Mouse (Mus musculus) layer of hippocampus, postnatal 10 days (tissue): ENCODE measurements at regions not wholly inside any gene's neighbourhood (a gene's known extent, or its start where the extent isn't known, plus 50 kb on each side); places are given as distances from the start of the nearest gene placed in this dataset.
"Not testable (repeated sequence)": the region's sequence is repeated elsewhere in the genome, so short reads cannot be mapped to it uniquely, and the experiment has no call there.

Experiments used
- DNase-seq, 2 experiments: peaks; one replicate each; pipeline ENCODE4 v3.0.0; 2021; ENCODE audit warnings: low spot score in 2 of 2

GRCm38 (mm10) chr5:16937840-16938239 is 146.2 kb downstream of the Gm28710 start:
- peak; percentile 65 to 67 for DNase-seq

DNA sequence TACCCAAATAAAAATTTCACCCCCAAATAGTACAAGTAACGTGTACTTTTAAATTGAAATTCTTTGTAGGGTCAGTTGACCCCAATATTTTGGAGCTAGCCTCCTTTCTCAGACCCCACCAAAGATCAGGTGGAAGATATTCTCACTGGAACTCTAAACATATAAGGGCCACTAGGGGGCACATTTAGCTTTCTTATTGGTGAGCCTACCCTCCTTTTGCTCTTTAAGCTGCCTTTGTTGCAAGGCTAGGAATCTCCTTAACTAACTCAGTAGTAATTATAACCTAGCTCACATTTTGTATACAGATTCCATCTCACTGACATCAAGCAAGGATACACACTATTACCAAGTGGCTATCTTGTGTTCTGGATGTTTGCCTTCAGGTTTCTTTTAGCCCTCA is 155.8 kb downstream of the Gm28710 start:
- no peak for DNase-seq

DNA sequence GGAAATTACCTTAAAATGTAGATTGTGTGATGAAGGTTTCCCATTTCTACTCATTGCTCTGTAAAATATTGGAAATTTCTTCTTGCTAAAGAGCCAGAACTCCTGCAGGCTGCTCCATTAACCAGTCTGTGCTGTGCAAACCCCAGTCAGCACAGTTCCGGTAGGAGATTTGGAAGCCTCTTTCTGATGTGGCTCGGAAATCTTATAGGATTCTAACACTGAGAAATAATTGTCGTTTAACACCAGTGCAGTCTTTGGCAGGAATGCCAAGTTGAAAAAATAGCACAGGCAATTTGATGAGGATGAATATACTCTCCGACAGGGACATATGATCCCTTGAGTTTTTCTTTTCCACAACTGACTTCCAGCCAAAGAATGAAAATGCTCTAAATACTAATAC is 176.1 kb downstream of the Gm28710 start:
- DNase-seq: no peak

DNA sequence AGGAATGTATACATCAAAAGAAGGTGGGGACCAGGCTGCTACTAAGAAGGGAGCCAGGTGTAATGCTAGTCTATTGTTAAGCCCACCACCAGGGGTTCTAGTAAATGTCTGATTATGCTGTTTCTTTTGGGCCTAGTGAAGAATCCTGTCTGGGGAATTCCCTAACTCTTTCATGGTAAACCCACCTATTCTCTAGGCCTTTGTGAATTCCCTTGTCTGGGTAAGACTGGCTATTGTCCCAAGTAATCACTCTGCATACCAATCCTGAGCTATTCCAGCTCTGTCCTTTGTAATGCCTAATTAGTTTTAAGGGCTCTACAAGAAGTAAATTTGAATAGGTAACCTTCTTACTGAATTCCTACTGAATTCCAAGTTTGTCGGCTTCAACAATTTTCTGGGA is 177.2 kb downstream of the Gm28710 start:
- not testable (repeated sequence) for DNase-seq

- no peak for DNase-seq
Observed at GRCm38 (mm10) chr5:16973206-16973896, 181.7 kb downstream of the Gm28710 start.

DNA sequence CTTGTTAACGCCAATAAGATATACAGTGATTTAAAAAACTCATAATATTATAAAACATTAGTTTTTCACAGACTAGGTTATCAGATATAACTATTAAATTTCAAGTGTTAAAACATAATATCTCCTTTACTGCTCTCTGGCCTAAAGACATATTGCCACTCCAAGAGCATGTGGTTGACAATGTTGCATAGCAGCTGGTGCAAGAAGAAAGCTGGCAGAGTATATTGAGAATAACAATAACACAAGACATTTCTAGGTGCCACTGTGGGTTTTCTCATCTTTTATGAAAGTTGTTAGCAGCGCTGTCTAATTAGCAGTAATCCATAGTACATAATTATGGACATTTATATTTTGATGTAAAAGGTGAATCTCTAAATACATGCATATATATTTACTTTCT is 184.4 kb downstream of the Gm28710 start:
- no peak for DNase-seq

GRCm38 (mm10) chr5:16984877-16985276 is 193.3 kb downstream of the Gm28710 start:
- no peak for DNase-seq

DNA sequence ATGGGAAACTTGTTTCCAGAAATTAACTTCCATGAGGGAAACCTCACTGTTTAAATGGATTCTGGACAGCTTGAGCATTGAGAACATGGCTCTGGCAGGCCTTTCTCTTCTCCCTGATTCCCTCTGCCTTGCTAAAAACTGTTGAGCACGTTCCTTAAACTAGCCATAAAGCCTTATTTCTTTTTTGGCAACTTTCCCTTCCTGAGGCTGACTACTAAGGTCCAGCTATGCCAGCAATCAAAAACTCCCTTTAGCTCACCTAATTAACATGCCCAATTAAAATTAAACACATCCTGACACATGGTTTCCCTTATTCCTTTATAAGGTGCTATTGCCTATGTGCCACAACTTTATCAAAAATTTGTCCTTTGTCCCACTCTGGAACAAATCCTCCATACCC is 199.9 kb downstream of the Gm28710 start:
- no peak for DNase-seq

DNA sequence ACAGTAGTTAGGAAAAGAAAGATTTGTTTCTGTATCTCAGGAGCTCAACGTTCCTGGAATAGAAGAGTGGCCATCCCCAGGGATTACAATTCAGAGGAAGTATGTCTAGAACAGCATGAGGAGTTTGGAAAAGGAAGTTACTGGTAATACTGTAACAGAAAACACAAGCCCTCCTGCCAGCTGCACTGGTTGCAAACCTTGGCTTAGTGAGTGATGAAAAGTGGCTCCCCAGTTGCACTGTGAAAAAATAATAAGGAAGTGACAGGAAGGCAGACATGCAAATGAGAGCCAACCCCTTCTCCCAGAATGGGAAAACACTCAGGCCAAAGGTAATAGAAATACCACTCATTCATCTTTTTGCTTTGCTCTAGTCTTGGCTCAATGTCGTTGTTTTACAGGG is 207.6 kb downstream of the Gm28710 start:
- peak in 1 of 2 experiments; percentile 18 for DNase-seq

DNA sequence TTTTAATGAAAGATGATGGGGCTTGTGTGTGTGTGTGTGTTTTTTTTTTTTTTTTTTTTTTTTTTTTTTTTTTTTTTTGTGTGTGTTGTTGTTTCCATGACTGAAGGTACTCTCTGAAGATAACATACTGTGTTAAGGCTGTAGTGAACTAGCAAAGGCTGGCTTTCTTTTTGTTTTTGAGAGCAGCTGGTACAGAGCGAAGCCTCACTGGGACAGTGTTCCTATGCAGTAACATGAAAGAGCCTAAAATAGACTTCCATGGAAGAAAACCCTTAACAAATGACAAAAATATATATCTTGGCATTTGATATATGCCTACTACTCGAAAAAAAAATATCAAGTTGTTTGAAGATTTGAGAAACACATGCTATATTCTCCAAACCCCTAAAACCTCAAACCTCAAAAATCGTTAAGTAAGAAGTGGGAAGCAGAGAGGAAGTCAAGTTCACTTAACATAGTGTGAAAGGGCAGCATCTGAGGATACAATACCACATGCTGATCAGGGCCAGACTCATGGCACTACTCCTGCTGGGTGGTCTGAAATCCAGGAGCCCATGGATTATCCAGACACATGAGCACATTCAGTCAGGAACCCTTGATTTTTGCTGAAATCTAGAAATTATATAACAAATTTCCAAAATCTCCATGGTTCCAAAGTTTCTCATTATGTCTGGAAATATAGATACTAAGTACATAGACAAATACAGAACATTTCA is 215.4 kb downstream of the Gm28710 start:
- no peak for DNase-seq

DNA sequence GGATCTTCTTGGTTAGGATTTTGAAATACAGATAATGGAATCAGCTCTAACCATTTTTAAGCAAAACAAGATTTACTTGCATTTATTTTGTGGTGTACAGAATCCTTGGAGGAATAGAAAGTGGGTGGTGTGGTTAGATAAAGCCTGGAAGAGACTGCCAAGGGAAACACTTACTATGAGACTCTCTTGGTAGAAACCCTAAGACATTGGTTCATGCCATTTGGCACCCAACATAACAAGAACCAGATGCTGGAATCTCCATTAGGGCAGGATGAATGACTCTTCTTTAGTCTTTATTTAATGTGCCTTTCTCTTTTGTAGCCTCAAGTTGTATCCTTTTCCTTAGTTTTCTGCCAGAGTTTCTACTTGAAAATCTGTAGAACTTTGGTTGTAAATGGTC is 230.0 kb downstream of the Gm28710 start:
- no peak for DNase-seq

DNA sequence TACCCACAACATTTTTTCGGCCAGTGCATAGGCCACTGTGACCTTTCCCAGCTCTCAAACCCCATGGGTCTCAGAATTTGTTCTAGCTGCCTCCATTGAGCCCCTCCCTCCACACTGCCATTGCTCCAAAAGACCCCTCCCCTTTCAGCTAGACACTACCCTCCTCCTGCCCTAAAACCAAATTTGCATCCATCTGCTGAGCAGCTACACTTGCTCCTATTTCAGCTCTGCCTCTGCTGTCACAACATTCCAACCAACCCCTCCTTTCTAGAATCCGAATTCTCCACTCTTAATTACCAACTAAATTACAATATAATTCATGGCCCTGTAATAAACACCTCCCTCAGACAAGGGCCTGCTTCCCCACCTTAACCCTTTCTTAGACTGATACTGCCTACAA is 262.3 kb downstream of the Gm28710 start:
- no peak for DNase-seq

GRCm38 (mm10) chr5:17064565-17064964 is 273.0 kb downstream of the Gm28710 start:
- no peak for DNase-seq

- no peak for DNase-seq
Observed at GRCm38 (mm10) chr5:17080405-17080804, 288.8 kb downstream of the Gm28710 start.

GRCm38 (mm10) chr5:17111556-17111955 is 261.4 kb upstream of the Speer4f2 start:
- no peak for DNase-seq

- no peak for DNase-seq
Observed at GRCm38 (mm10) chr5:17112026-17112425, 261.0 kb upstream of the Speer4f2 start.

DNA sequence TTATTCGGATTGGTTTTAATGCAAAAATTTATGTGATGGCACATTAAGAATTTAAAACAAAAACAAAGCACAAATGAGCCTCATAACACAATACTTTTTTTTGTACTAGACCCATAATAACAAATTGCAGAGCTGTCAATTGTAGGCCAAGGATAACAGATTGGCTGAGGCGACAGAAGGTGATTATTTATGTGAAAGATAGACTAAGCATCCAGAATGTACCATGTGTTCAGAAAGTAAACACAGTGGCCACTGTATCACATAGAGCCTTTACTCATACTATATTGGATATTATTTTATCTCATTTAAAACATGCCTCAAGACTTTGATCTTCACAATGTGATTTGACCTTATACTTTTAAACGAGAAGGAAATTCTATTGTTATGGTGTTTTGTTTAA is 257.9 kb upstream of the Speer4f2 start:
- DNase-seq: no peak

GRCm38 (mm10) chr5:17116072-17116471 is 256.9 kb upstream of the Speer4f2 start:
- DNase-seq: no peak

DNA sequence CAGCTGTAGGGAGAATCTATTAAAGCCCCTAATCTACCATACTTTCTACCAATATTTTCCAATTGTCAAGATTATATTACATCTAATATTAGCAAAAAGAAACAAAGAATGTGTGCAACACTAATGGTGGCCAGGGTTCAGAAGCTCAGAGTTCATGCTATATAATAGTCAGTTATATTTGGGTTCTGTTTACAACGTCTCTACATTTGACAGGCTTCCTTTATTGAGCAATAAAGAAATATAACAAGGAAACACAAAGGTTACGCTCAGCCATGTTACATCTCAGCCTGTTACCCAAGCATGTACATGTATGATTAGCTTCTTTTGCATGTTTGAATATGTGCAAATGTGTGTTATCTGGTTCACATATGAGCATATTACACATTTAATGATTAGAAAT is 247.7 kb upstream of the Speer4f2 start:
- no peak for DNase-seq

- no peak for DNase-seq
Observed at GRCm38 (mm10) chr5:17127501-17127900, 245.5 kb upstream of the Speer4f2 start.

GRCm38 (mm10) chr5:17135489-17135888 is 237.5 kb upstream of the Speer4f2 start:
- no peak for DNase-seq

DNA sequence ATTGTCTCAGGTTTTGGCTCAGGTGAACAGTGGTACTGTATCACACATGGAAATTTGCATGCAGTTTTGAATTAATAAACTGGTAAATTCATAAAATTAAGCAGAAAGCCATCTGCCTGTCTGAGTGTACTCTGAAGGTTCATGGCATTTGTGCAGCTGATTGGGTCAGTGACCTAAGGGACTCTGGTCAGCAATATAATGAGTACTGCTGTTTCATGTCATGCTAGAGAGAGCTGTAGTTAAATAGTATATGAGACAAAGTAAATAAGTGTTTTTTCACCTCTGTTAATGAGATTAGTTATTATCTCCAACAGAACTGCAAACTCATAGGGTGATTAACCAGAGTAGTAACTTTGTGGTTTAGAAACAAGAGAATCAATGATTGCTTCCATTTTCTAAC is 231.4 kb upstream of the Speer4f2 start:
- no peak for DNase-seq

- DNase-seq: no peak
Observed at GRCm38 (mm10) chr5:17174562-17174961, 198.4 kb upstream of the Speer4f2 start.
